Mouse (Mus musculus) activated CD4-positive, CD25-positive, alpha-beta regulatory T cell (primary cell): Measurements from ENCODE around the gene Tcaim. TPM values are rescaled to one million over a fixed set of nuclear protein-coding genes. Genes with fewer than 3 reads are reported as not detected.

Experiments
- polyA plus RNA-seq, 2 experiments: library from polyadenylated mRNA; unstranded; fragments of 100-300 nt; shearing (Covaris generic); gene quantifications; one replicate each; pipeline ENCODE4 v1.2.1; 2017

Tcaim gene
- polyA plus RNA-seq, result 10 to 100 TPM; 11.4 to 12.7 TPM

GRCm38 (mm10) chr9:122805053-122805844 is at the start of gene Tcaim:
TSS of gene Tcaim (plus strand) at chr9:122805539.

GRCm38 (mm10) chr9:122843760-122844159 is 38.4 kb downstream of the Tcaim start, which contains the start of gene Gm35549:
TSS of gene Gm35549 (minus strand) at chr9:122844035.

GRCm38 (mm10) chr9:122865697-122866166 is 60.4 kb downstream of the Tcaim start, which contains the start of gene Zfp445:
TSS of gene Zfp445 (minus strand) at chr9:122866006.

GRCm38 (mm10) chr9:122885385-122885784 is 80.0 kb downstream of the Tcaim start, which contains the start of gene Zkscan7:
TSS of gene Zkscan7 (plus strand) at chr9:122885685.

Other genes with a start within 250 kb of the Tcaim start
- under 1 TPM in 1 of 2 experiments, not detected in 1; 0.04 TPM for gene Topaz1, start 58.2 kb upstream of the Tcaim start, polyA plus RNA-seq
- gene Gm35549, start 38.5 kb downstream of the Tcaim start, polyA plus RNA-seq, result under 1 TPM; 0.66 TPM
- 10 to 100 TPM; 40.2 to 48.0 TPM for gene Zfp445, start 60.5 kb downstream of the Tcaim start, polyA plus RNA-seq
- gene Zkscan7, start 80.1 kb downstream of the Tcaim start, polyA plus RNA-seq, result 1 to 10 TPM; 4.0 to 8.6 TPM
- not detected for gene Zfp105, start 117.5 kb downstream of the Tcaim start, polyA plus RNA-seq
- 10 to 100 TPM; 34.4 to 40.3 TPM for gene 1110059G10Rik, start 145.5 kb downstream of the Tcaim start, polyA plus RNA-seq
- gene Kif15, start 145.5 kb downstream of the Tcaim start, polyA plus RNA-seq, result 10 to 100 TPM in 1 of 2 experiments, 1 to 10 TPM in 1; 9.7 to 10.7 TPM
- 10 to 100 TPM; 27.7 to 34.7 TPM for gene Tmem42, start 215.8 kb downstream of the Tcaim start, polyA plus RNA-seq
- 1 to 10 TPM in 1 of 2 experiments, under 1 TPM in 1; 0.29 to 1.2 TPM for gene Tgm4, start 229.2 kb downstream of the Tcaim start, polyA plus RNA-seq